Mouse (Mus musculus) heart, adult 2 months (tissue): ENCODE measurements at regions not wholly inside any gene's neighbourhood (a gene's known extent, or its start where the extent isn't known, plus 50 kb on each side); places are given as distances from the start of the nearest gene placed in this dataset.

Experiments
- DNase-seq, 2 experiments: peaks; one replicate each; pipeline ENCODE4 v3.0.0; 2021
- H3K27ac ChIP-seq: fragments of 200-600 bp; 2 replicates; pipeline ENCODE4 v1.8.1; 2022
- H3K27me3 ChIP-seq: fragments of 200-500 bp; 2 replicates; pipeline ENCODE4 v1.6.1; 2012; ENCODE audit warnings: mild to moderate bottlenecking, low read length, inconsistent platforms, mixed read lengths; ENCODE audit not compliant: control insufficient read depth, insufficient read depth
- H3K36me3 ChIP-seq: fragments of 200-500 bp; 2 replicates; pipeline ENCODE4 v1.6.1; 2012; ENCODE audit warnings: low read length, inconsistent platforms; ENCODE audit not compliant: control insufficient read depth, insufficient read depth
- H3K4me1 ChIP-seq: fragments of 200-500 bp; 2 replicates; pipeline ENCODE4 v1.6.1; 2011; ENCODE audit warnings: low read length; ENCODE audit not compliant: control insufficient read depth, insufficient read depth
- H3K4me3 ChIP-seq: fragments of 200-600 bp; 2 replicates; pipeline ENCODE4 v1.8.1; 2022
- H3K79me2 ChIP-seq: fragments of 200-500 bp; replicated peaks from 2 replicates; pipeline ENCODE4 v1.6.1; 2012; ENCODE audit warnings: mild to moderate bottlenecking, inconsistent platforms, low read length, moderate library complexity, mixed read lengths; ENCODE audit not compliant: control insufficient read depth, insufficient read depth
- H3K9ac ChIP-seq: fragments of 200-500 bp; 2 replicates; pipeline ENCODE4 v1.6.1; 2012; ENCODE audit warnings: low read depth, mild to moderate bottlenecking, control low read depth, inconsistent platforms, low read length, mixed read lengths
- CTCF ChIP-seq: fragments of 200-600 bp; IDR thresholded peaks from 2 replicates; pipeline ENCODE4 v1.8.1; 2022; ENCODE audit warnings: antibody characterized with exemption, mild to moderate bottlenecking, moderate library complexity
- EP300 ChIP-seq: fragments of 200-500 bp; IDR thresholded peaks from 2 replicates; pipeline ENCODE4 v1.6.1; 2011; ENCODE audit warnings: low read depth, low read length, control low read depth; ENCODE audit not compliant: insufficient read depth
- POLR2A ChIP-seq: fragments of 200-500 bp; IDR thresholded peaks from 2 replicates; pipeline ENCODE4 v1.6.1; 2011; ENCODE audit warnings: mild to moderate bottlenecking, low read depth, low read length, control low read depth; ENCODE audit not compliant: insufficient read depth
- WGBS: fragments of 180-500 bp; shearing (Covaris S2); methylation state at CpG from one replicate; pipeline ENCODE4 v1.1.7; 2018; 5-methylcytosine and 5-hydroxymethylcytosine counted together
- intact Hi-C: fragments of 180-260 bp; cut with DNase I; formaldehyde crosslinking; loops from one replicate; pipeline ENCODE4 v1.15.1; 2025

- Histone ChIP-seq H3K36me3 (no peaks in the 10 kb centered on the region), H3K4me3 (no peak overlapping the region), H3K9ac (no peak overlapping the region), H3K79me2 (no peaks in the 10 kb centered on the region), H3K27me3 (no peaks in the 10 kb centered on the region), H3K4me1 (no peaks in the 10 kb centered on the region), H3K27ac (no peak overlapping the region)
- DNase-seq, result no peak
- 46% methylated on average over 9 of the region's 9 CpGs for WGBS
- TF ChIP-seq CTCF (no peak), POLR2A (no peak), EP300 (no peak)
- intact Hi-C loops, result no loop called here
Measured at GRCm38 (mm10) chr6:144875862-144876261, 94.1 kb upstream of the Sox5 start.

GRCm38 (mm10) chr6:144874251-144874650 lies 92.5 kb upstream of the Sox5 start:
- WGBS, result 75% methylated on average over 5 of the region's 5 CpGs
- H3K9ac ChIP-seq, result no peak overlapping the region
- H3K36me3 ChIP-seq, result no peaks in the 10 kb centered on the region
- intact Hi-C loops, result no loop called here
- TF ChIP-seq EP300 (no peak), CTCF (no peak), POLR2A (no peak)
- no peak for DNase-seq
- H3K27me3 ChIP-seq, result no peaks in the 10 kb centered on the region
- H3K4me3 ChIP-seq, result no peak overlapping the region
- H3K4me1 ChIP-seq, result no peaks in the 10 kb centered on the region
- H3K79me2 ChIP-seq, result no peaks in the 10 kb centered on the region
- H3K27ac ChIP-seq, result no peak overlapping the region

DNA sequence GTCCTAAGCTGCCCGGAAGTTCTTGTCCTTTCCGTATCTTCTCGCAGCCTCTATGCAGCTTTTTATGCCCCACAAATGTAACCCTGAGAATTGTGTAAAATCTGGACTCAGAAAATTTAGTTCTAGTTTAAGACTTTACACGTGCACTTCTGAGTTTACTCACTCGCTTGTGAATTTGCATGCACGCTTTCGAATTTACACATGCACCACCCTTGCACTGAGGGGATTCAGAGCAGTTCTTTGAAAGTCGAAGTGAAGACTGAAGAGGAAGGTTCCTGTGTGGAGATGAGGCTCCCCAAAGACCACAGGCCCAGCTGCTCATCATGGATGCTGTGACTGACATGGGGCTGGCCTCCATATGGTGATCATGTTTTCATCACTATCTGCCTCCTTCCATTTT lies 89.2 kb upstream of the Sox5 start:
- Histone ChIP-seq H3K4me1 (no peaks in the 10 kb centered on the region), H3K79me2 (no peaks in the 10 kb centered on the region), H3K27ac (no peak overlapping the region), H3K36me3 (no peaks in the 10 kb centered on the region), H3K27me3 (no peaks in the 10 kb centered on the region), H3K4me3 (no peak overlapping the region), H3K9ac (no peak overlapping the region)
- intact Hi-C loops, result no loop called here
- WGBS, result 90% methylated on average over 8 of the region's 8 CpGs
- no peak for TF ChIP-seq EP300
- TF ChIP-seq CTCF, result no peak
- no peak for TF ChIP-seq POLR2A
- DNase-seq, result no peak

GRCm38 (mm10) chr6:144867333-144867732 lies 85.6 kb upstream of the Sox5 start:
- Histone ChIP-seq H3K27me3 (no peaks in the 10 kb centered on the region), H3K36me3 (no peaks in the 10 kb centered on the region), H3K4me1 (no peaks in the 10 kb centered on the region), H3K4me3 (no peak overlapping the region), H3K27ac (no peak overlapping the region), H3K79me2 (no peaks in the 10 kb centered on the region), H3K9ac (no peak overlapping the region)
- intact Hi-C loops, result no loop called here
- no peak for DNase-seq
- TF ChIP-seq POLR2A, result no peak
- no peak for TF ChIP-seq CTCF
- no peak for TF ChIP-seq EP300
- WGBS, result 72% methylated on average over 9 of the region's 9 CpGs

GRCm38 (mm10) chr6:144864026-144864425 lies 82.2 kb upstream of the Sox5 start:
- TF ChIP-seq POLR2A, result no peak
- no peak for TF ChIP-seq CTCF
- TF ChIP-seq EP300, result no peak
- Histone ChIP-seq H3K36me3 (no peaks in the 10 kb centered on the region), H3K27me3 (no peaks in the 10 kb centered on the region), H3K4me3 (no peak overlapping the region), H3K27ac (no peak overlapping the region), H3K9ac (no peak overlapping the region), H3K79me2 (no peaks in the 10 kb centered on the region), H3K4me1 (no peaks in the 10 kb centered on the region)
- DNase-seq, result no peak
- intact Hi-C loops, result no loop called here
- WGBS, result 81% methylated on average over 6 of the region's 6 CpGs

DNA sequence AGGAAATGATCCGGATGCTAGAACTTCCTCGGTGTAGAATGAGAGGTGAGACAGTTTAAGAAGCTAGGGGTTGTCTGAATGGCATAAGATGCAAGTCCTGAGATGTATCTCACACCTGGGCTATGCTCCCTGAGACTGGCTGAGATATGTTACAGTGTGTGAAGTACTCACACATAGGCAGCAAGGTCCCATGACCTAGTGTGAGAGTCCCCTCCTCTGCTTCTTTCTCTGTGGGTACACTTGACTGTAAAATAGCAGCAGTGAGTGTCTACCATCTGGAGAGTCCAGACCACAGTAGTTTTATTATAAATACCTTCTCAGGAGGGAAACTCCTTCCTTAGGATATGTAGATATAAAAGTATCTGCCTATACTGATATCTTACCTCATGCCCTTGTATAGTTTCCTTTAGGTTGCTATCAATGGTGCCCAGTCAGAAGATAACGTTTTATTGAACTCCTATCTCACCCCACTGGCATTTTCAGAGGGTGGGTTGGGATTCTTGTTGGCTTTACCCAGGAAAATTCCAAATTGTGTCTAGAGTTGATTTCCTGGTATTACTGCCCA lies 81.7 kb upstream of the Sox5 start:
- Histone ChIP-seq H3K4me3 (no peak overlapping the region), H3K9ac (no peak overlapping the region), H3K36me3 (no peaks in the 10 kb centered on the region), H3K4me1 (no peaks in the 10 kb centered on the region), H3K79me2 (no peaks in the 10 kb centered on the region), H3K27ac (no peak overlapping the region), H3K27me3 (no peaks in the 10 kb centered on the region)
- intact Hi-C loops, result no loop called here
- TF ChIP-seq POLR2A, result no peak
- TF ChIP-seq EP300, result no peak
- WGBS, result 51% methylated on average over 3 of the region's 3 CpGs
- no peak for DNase-seq
